Mouse (Mus musculus): ENCODE data around the gene Cuedc1. TPM values are rescaled to one million over a fixed set of nuclear protein-coding genes. Genes with fewer than 3 reads are reported as not detected.
A peak's percentile ranks its signal among the peaks of the same experiment; 100 is the strongest.

The Cuedc1 gene
- polyA plus RNA-seq, 1 experiment from 2014 or later = 16.8 TPM

- no peaks in the 10 kb centered on the region for H3K9me3 ChIP-seq (ENCODE audit: low read depth, low read length)
- peak; percentile 36 for TF ChIP-seq CTCF (IDR thresholded peaks at IDR 0.05; ENCODE audit: low read depth)
- H3K4me1 ChIP-seq (ENCODE audit: insufficient read depth) = peaks cover 26% of the 10 kb centered on the region
- peak overlapping the region; percentile 80 for H3K4me3 ChIP-seq (ENCODE audit: low read depth, low read length)
- H3K27ac ChIP-seq (ENCODE audit: low read depth) = peak overlapping the region; percentile 92
- H3K4me2 ChIP-seq = peak overlapping the region; percentile 80
- ATAC-seq (ENCODE audit: insufficient read depth) = peak; percentile 71
- H3K9ac ChIP-seq = peak overlapping the region; percentile 93
- DNase-seq = peak; percentile 88
- H3K27me3 ChIP-seq (ENCODE audit: insufficient read depth, low read length) = no peaks in the 10 kb centered on the region
- no peaks in the 10 kb centered on the region for H3K36me3 ChIP-seq (ENCODE audit: insufficient read depth)
- WGBS = under 1% methylated on average over 95 of the region's 95 CpGs
Observed at GRCm38 (mm10) chr11:88098787-88099598, 1.1 kb downstream of the Cuedc1 start.

- Histone ChIP-seq H3K9me3 (ENCODE audit: low read depth, low read length) (no peaks in the 10 kb centered on the region), H3K4me3 (ENCODE audit: low read depth, low read length) (peak overlapping the region; percentile 80), H3K27ac (ENCODE audit: low read depth) (peak overlapping the region; percentile 92), H3K36me3 (ENCODE audit: insufficient read depth) (no peaks in the 10 kb centered on the region), H3K27me3 (ENCODE audit: insufficient read depth, low read length) (no peaks in the 10 kb centered on the region), H3K9ac (peak overlapping the region; percentile 93), H3K4me2 (peak overlapping the region; percentile 80), H3K4me1 (ENCODE audit: insufficient read depth) (peaks cover 26% of the 10 kb centered on the region)
- DNase-seq (peak; percentile 79), ATAC-seq (ENCODE audit: insufficient read depth) (peak; percentile 39)
- no peak for TF ChIP-seq CTCF (IDR thresholded peaks at IDR 0.05; ENCODE audit: low read depth)
- WGBS = under 1% methylated on average over 37 of the region's 38 CpGs
Observed at GRCm38 (mm10) chr11:88099599-88100023, 1.8 kb downstream of the Cuedc1 start.

GRCm38 (mm10) chr11:88100170-88100569, 2.3 kb downstream of the Cuedc1 start:
- Histone ChIP-seq H3K4me3 (ENCODE audit: low read depth, low read length) (peak overlapping the region; percentile 80), H3K9me3 (ENCODE audit: low read depth, low read length) (no peaks in the 10 kb centered on the region), H3K9ac (peak overlapping the region; percentile 93), H3K36me3 (ENCODE audit: insufficient read depth) (no peaks in the 10 kb centered on the region), H3K4me2 (peak overlapping the region; percentile 80), H3K4me1 (ENCODE audit: insufficient read depth) (peaks cover 26% of the 10 kb centered on the region), H3K27me3 (ENCODE audit: insufficient read depth, low read length) (no peaks in the 10 kb centered on the region), H3K27ac (ENCODE audit: low read depth) (no peak overlapping the region)
- whole genome bisulfite sequencing = 32% methylated on average over 4 of the region's 4 CpGs
- TF ChIP-seq CTCF (IDR thresholded peaks at IDR 0.05; ENCODE audit: low read depth) = no peak
- DNase-seq (no peak), ATAC-seq (ENCODE audit: insufficient read depth) (no peak)

GRCm38 (mm10) chr11:88103214-88103941, 5.5 kb downstream of the Cuedc1 start:
- H3K36me3 ChIP-seq (ENCODE audit: insufficient read depth) = no peaks in the 10 kb centered on the region
- H3K4me3 ChIP-seq (ENCODE audit: low read depth, low read length) = no peak overlapping the region
- no peaks in the 10 kb centered on the region for H3K9me3 ChIP-seq (ENCODE audit: low read depth, low read length)
- TF ChIP-seq CTCF (IDR thresholded peaks at IDR 0.05; ENCODE audit: low read depth) = no peak
- no peak for ATAC-seq (ENCODE audit: insufficient read depth)
- DNase-seq = peak; percentile 83
- H3K27me3 ChIP-seq (ENCODE audit: insufficient read depth, low read length) = no peaks in the 10 kb centered on the region
- H3K9ac ChIP-seq = no peak overlapping the region
- H3K4me2 ChIP-seq = peak overlapping the region; percentile 24; the same call in 1 of the 2 replicates
- H3K27ac ChIP-seq (ENCODE audit: low read depth) = no peak overlapping the region
- peaks cover 18% of the 10 kb centered on the region for H3K4me1 ChIP-seq (ENCODE audit: insufficient read depth)
- WGBS = 37% methylated on average over 19 of the region's 19 CpGs

- no peak overlapping the region for H3K9ac ChIP-seq
- no peaks in the 10 kb centered on the region for H3K9me3 ChIP-seq (ENCODE audit: low read depth, low read length)
- 61% methylated on average over 6 of the region's 6 CpGs for WGBS
- TF ChIP-seq CTCF (IDR thresholded peaks at IDR 0.05; ENCODE audit: low read depth) = no peak
- no peak overlapping the region for H3K4me2 ChIP-seq
- no peaks in the 10 kb centered on the region for H3K36me3 ChIP-seq (ENCODE audit: insufficient read depth)
- H3K27ac ChIP-seq (ENCODE audit: low read depth) = no peak overlapping the region
- DNase-seq = no peak
- H3K27me3 ChIP-seq (ENCODE audit: insufficient read depth, low read length) = no peaks in the 10 kb centered on the region
- H3K4me3 ChIP-seq (ENCODE audit: low read depth, low read length) = no peak overlapping the region
- no peak for ATAC-seq (ENCODE audit: insufficient read depth)
- peaks cover 8% of the 10 kb centered on the region for H3K4me1 ChIP-seq (ENCODE audit: insufficient read depth)
Observed at GRCm38 (mm10) chr11:88105494-88106291, 7.8 kb downstream of the Cuedc1 start.

- no peak for ATAC-seq (ENCODE audit: insufficient read depth)
- Histone ChIP-seq H3K27me3 (ENCODE audit: insufficient read depth, low read length) (no peaks in the 10 kb centered on the region), H3K4me2 (no peak overlapping the region), H3K4me3 (ENCODE audit: low read depth, low read length) (no peak overlapping the region), H3K9ac (no peak overlapping the region), H3K4me1 (ENCODE audit: insufficient read depth) (peaks cover 8% of the 10 kb centered on the region), H3K36me3 (ENCODE audit: insufficient read depth) (no peaks in the 10 kb centered on the region), H3K27ac (ENCODE audit: low read depth) (no peak overlapping the region), H3K9me3 (ENCODE audit: low read depth, low read length) (no peaks in the 10 kb centered on the region)
- 44% methylated on average over 8 of the region's 8 CpGs for WGBS
- TF ChIP-seq CTCF (IDR thresholded peaks at IDR 0.05; ENCODE audit: low read depth) = no peak
- no peak for DNase-seq
Observed at GRCm38 (mm10) chr11:88106292-88106554, 8.4 kb downstream of the Cuedc1 start.

Measured in lung, embryonic 14.5 days (tissue).